Mouse (Mus musculus) midbrain, postnatal 0 days (tissue): Measurements from ENCODE around the gene Tmed11. TPM values are rescaled to one million over a fixed set of nuclear protein-coding genes. Genes with fewer than 3 reads are reported as not detected.

Experiments used
- ATAC-seq: fragments of 200-750 bp; cut with Nextera tagmentation; 2 replicates; pipeline ENCODE4 v1.8.0; 2017; ENCODE audit warnings: moderate number of reproducible peaks, mild to moderate bottlenecking, moderate TSS enrichment, moderate library complexity; ENCODE audit not compliant: low FRiP score
- DNase-seq: peaks from one replicate; pipeline ENCODE4 v3.0.0-alpha.2; 2015; ENCODE audit warnings: low spot score
- H3K27ac ChIP-seq: fragments of 300-500 bp; sonication (generic); 2 replicates; pipeline ENCODE4 v1.5.1; 2014; ENCODE audit warnings: low read depth, mild to moderate bottlenecking, low read length, mixed read lengths
- H3K27me3 ChIP-seq: fragments of 300-500 bp; sonication (generic); 2 replicates; pipeline ENCODE4 v1.6.1; 2014; ENCODE audit warnings: low read length, control low read depth, mixed read lengths; ENCODE audit not compliant: insufficient read depth
- H3K36me3 ChIP-seq: fragments of 300-500 bp; sonication (generic); 2 replicates; pipeline ENCODE4 v1.6.1; 2014; ENCODE audit warnings: low read length, control low read depth, mixed read lengths; ENCODE audit not compliant: insufficient read depth
- H3K4me1 ChIP-seq: fragments of 300-500 bp; sonication (generic); 2 replicates; pipeline ENCODE4 v1.6.1; 2014; ENCODE audit warnings: mild to moderate bottlenecking, control low read depth, antibody characterized with exemption, low read length, mixed read lengths; ENCODE audit not compliant: insufficient read depth
- H3K4me2 ChIP-seq: fragments of 300-500 bp; sonication (generic); 2 replicates; pipeline ENCODE4 v1.6.1; 2014; ENCODE audit warnings: low read depth, mild to moderate bottlenecking, low read length, mixed read lengths; ENCODE audit not compliant: poor library complexity, severe bottlenecking
- H3K4me3 ChIP-seq: fragments of 300-500 bp; sonication (generic); 2 replicates; pipeline ENCODE4 v1.5.1; 2014; ENCODE audit warnings: low read depth, mild to moderate bottlenecking, low read length, moderate library complexity
- H3K9ac ChIP-seq: fragments of 300-500 bp; sonication (generic); replicated peaks from 2 replicates; pipeline ENCODE4 v1.6.1; 2014; ENCODE audit warnings: mild to moderate bottlenecking, low read length, moderate library complexity, mixed read lengths; ENCODE audit not compliant: poor library complexity, severe bottlenecking
- H3K9me3 ChIP-seq: fragments of 300-500 bp; sonication (generic); 2 replicates; pipeline ENCODE4 v1.6.1; 2016; ENCODE audit warnings: low read length, control low read depth
- CTCF ChIP-seq: IDR thresholded peaks from 2 replicates; pipeline ENCODE4 v1.5.1; 2016; ENCODE audit warnings: antibody characterized with exemption, mild to moderate bottlenecking
- WGBS: fragments of 180-500 bp; shearing (Covaris S2); extraction: QIAGEN DNeasy Blood & Tissue Kit; methylation state at CpG from one replicate; pipeline ENCODE4 v1.1.7; 2014; 5-methylcytosine and 5-hydroxymethylcytosine counted together
- polyA plus RNA-seq: library from polyadenylated mRNA; unstranded; fragments of >200 nt; fragmentation: Nextera tagmentation; extraction: Ambion mirVana; gene quantifications from 2 replicates; pipeline ENCODE4 v1.2.1, GENCODE M21; 2015
- total RNA-seq: library from RNA; depleted of rRNA; stranded (reverse); fragments of >200 nt; gene quantifications from 2 replicates; pipeline ENCODE4 v1.2.3, GENCODE M21; 2014; rRNA removed

The Tmed11 gene
- total and polyA plus RNA-seq, 2 experiments from 2014 or later, result not detected

DNA sequence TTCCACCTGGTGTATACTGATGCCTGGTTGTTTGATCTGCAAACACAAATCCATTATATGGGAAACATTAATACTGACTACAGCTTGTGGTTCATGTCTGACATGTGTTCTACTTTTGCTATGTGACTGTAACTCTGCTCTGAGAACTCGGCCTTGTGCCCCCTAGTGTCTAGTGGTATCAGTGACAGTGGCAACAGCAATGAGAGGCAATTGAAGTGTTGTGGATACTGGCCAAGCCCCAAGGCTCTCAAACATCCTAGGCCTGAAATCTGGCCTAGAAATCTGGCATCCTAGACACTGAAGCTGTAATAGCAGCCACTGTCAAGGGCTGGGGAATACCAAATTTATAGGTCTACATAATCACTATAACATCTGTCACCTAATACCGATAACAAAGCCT lies 51.3 kb downstream of the Tmed11 start:
- Histone ChIP-seq H3K36me3 (no peaks in the 10 kb centered on the region), H3K4me2 (no peak overlapping the region), H3K4me1 (no peaks in the 10 kb centered on the region), H3K9me3 (no peaks in the 10 kb centered on the region), H3K4me3 (no peak overlapping the region), H3K27ac (no peak overlapping the region), H3K9ac (no peak overlapping the region), H3K27me3 (no peaks in the 10 kb centered on the region)
- DNase-seq (no peak), ATAC-seq (no peak)
- TF ChIP-seq CTCF, result no peak; the same call in 1 of the 2 replicates
- WGBS, result 69% methylated on average over 2 of the region's 2 CpGs

DNA sequence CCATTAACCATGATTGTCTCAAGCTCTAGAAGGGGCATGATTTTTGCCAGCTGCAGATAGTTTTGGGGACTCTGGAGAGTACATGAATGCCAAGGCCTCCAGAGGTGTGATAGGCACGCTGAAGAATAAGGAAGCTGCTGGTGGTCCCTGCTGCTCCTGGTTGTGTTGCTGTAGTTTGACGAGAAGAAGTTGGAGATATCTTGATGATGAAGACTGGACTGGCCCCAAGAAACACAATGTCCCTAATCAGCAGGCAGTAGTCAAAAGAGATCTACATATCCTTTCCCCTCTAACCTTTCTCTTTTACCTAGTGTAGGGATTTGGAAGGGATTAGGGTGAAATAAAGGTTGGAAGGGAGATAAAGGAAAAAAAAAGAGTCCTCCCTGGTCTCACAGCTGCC lies 52.6 kb downstream of the Tmed11 start:
- Histone ChIP-seq H3K4me2 (no peak overlapping the region), H3K36me3 (no peaks in the 10 kb centered on the region), H3K9ac (no peak overlapping the region), H3K27ac (no peak overlapping the region), H3K4me1 (no peaks in the 10 kb centered on the region), H3K27me3 (no peaks in the 10 kb centered on the region), H3K9me3 (no peaks in the 10 kb centered on the region), H3K4me3 (no peak overlapping the region)
- WGBS, result 52% methylated on average over 2 of the region's 2 CpGs
- ATAC-seq (no peak), DNase-seq (no peak)
- TF ChIP-seq CTCF, result no peak

DNA sequence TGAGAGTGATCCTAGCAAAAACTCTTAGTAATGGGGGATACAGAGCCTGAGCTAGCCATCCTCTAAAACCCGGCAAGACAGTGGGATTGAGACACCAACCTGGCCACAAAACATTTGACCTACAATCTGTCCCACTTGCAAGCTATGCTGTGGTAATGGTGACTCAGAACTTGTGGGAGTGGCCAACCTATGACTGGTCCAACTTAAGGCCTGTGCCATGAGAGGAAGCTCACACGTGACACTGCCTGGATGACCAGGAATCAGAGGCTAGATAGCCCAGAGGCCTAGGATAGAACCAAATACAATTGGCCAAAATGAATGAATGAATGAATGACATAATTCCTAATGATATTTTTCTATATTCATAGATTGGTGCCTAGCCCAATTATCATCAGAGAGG lies 53.3 kb downstream of the Tmed11 start:
- no peak for TF ChIP-seq CTCF
- no peak overlapping the region for H3K4me2 ChIP-seq

DNA sequence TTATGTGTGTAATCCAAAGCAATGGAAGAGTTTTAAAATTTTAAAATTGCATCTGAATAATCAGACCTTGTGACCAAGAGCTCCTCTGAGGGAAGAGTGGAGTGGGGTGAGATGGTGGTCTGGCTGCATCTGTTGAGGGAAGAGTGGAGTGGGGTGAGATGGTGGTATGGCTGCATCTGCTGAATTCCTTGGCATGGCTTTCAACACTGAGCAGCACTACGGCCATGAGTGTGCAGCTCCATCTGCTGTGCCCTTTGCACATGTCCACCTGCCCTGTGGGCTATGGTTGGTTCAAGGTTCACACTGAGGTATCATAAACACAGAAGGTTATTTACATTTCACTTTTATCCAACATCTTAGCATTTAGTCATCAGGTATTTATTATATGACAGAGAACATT lies 67.7 kb downstream of the Tmed11 start:
- Histone ChIP-seq H3K27ac (no peak overlapping the region), H3K9me3 (no peaks in the 10 kb centered on the region), H3K4me3 (no peak overlapping the region), H3K4me2 (no peak overlapping the region), H3K9ac (no peak overlapping the region), H3K27me3 (no peaks in the 10 kb centered on the region), H3K4me1 (no peaks in the 10 kb centered on the region), H3K36me3 (no peaks in the 10 kb centered on the region)
- no peak for ATAC-seq
- no peak for TF ChIP-seq CTCF
- no peak for DNase-seq
- WGBS, result 89% methylated on average over 1 of the region's 1 CpGs

More for the DNA sequence above, 53.3 kb downstream of the Tmed11 start:
- Histone ChIP-seq H3K27ac (no peak overlapping the region), H3K9me3 (no peaks in the 10 kb centered on the region), H3K27me3 (no peaks in the 10 kb centered on the region), H3K36me3 (no peaks in the 10 kb centered on the region), H3K4me3 (no peak overlapping the region), H3K9ac (no peak overlapping the region), H3K4me1 (no peaks in the 10 kb centered on the region)
- ATAC-seq, result no peak
- no peak for DNase-seq
- WGBS, result 80% methylated on average over 2 of the region's 2 CpGs

Other genes starting within 250 kb of the Tmed11 start
- gene Cplx1, start 245.3 kb downstream of the Tmed11 start, total RNA-seq, result 47.2 and 66.4 TPM in 2 replicates
- gene Cplx1, start 245.3 kb downstream of the Tmed11 start, polyA plus RNA-seq, result 97.4 and 117 TPM in 2 replicates
- gene Gak, start 165.6 kb downstream of the Tmed11 start, total RNA-seq, result 76.7 and 77.1 TPM in 2 replicates
- gene Gak, start 165.6 kb downstream of the Tmed11 start, polyA plus RNA-seq, result 46.1 and 48.6 TPM in 2 replicates
- gene Tmem175, start 165.6 kb downstream of the Tmed11 start, total RNA-seq, result 34.1 and 37.6 TPM in 2 replicates
- 34.2 and 41.4 TPM in 2 replicates for gene Tmem175, start 165.6 kb downstream of the Tmed11 start, polyA plus RNA-seq
- 9.2 and 10.9 TPM in 2 replicates for gene Idua, start 135.0 kb downstream of the Tmed11 start, total RNA-seq
- 8.8 and 9.8 TPM in 2 replicates for gene Idua, start 135.0 kb downstream of the Tmed11 start, polyA plus RNA-seq
- 45.4 and 51.8 TPM in 2 replicates for gene Dgkq, start 125.7 kb downstream of the Tmed11 start, total RNA-seq
- gene Dgkq, start 125.7 kb downstream of the Tmed11 start, polyA plus RNA-seq, result 23.5 and 23.7 TPM in 2 replicates
- gene Slc26a1, start 119.8 kb downstream of the Tmed11 start, total RNA-seq, result 9.3 and 10.1 TPM in 2 replicates
- 4.2 and 5.3 TPM in 2 replicates for gene Slc26a1, start 119.8 kb downstream of the Tmed11 start, polyA plus RNA-seq
- 12.9 and 20.4 TPM in 2 replicates for gene Fgfrl1, start 103.0 kb downstream of the Tmed11 start, total RNA-seq
- 5.4 and 5.7 TPM in 2 replicates for gene Fgfrl1, start 103.0 kb downstream of the Tmed11 start, polyA plus RNA-seq
- gene Rnf212, start 20.4 kb downstream of the Tmed11 start, total RNA-seq, result not detected in 2 replicates
- not detected in 2 replicates for gene Rnf212, start 20.4 kb downstream of the Tmed11 start, polyA plus RNA-seq
- not detected in 2 replicates for gene Vmn2r8, start 13.5 kb upstream of the Tmed11 start, total RNA-seq
- not detected in 2 replicates for gene Vmn2r8, start 13.5 kb upstream of the Tmed11 start, polyA plus RNA-seq
- gene Vmn2r9, start 57.2 kb upstream of the Tmed11 start, total RNA-seq, result not detected in 2 replicates
- gene Vmn2r9, start 57.2 kb upstream of the Tmed11 start, polyA plus RNA-seq, result not detected in 2 replicates
- not detected in 2 replicates for gene Vmn2r10, start 211.2 kb upstream of the Tmed11 start, total RNA-seq
- not detected in 2 replicates for gene Vmn2r10, start 211.2 kb upstream of the Tmed11 start, polyA plus RNA-seq